Mouse (Mus musculus) brain, embryonic 14.5 days (tissue): ENCODE measurements around the gene Xylt1.

Source experiments
- CTCF ChIP-seq: fragments of 200-500 bp; IDR thresholded peaks from 2 replicates; pipeline ENCODE4 v1.5.1; 2012; ENCODE audit warnings: inconsistent platforms, mild to moderate bottlenecking, moderate library complexity, borderline replicate concordance; ENCODE audit not compliant: insufficient read depth, insufficient read length; ENCODE audit errors: extremely low read depth
- POLR2A ChIP-seq: fragments of 200-500 bp; IDR thresholded peaks from 2 replicates; pipeline ENCODE4 v1.6.1; 2012; ENCODE audit warnings: mild to moderate bottlenecking, inconsistent platforms, borderline replicate concordance; ENCODE audit not compliant: poor library complexity, insufficient read depth, insufficient read length, severe bottlenecking; ENCODE audit errors: extremely low read depth

DNA sequence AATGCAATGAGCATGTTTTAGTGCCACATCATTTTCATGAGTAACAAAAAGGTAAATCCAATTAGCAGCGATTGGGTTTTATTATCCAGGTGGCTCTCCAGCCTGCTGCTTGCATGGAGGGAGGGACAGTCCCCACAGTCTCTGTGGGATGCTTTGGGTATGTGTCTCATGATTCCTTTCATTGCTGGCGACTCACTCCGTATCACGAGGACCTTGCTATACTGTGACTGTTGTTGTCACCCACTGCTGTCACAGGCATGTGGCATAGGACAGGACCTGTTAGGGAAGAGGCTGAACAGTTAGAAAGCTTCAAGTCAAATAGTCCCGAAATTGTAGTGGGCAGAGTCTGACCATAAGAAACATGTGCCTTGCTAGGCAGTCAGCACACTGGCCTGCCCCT, 234.1 kb downstream of the Xylt1 start:
- TF ChIP-seq CTCF = no peak
- no peak for TF ChIP-seq POLR2A
